Mouse (Mus musculus): ENCODE measurements around the gene BC035044. TPM values are rescaled to one million over a fixed set of nuclear protein-coding genes. Genes with fewer than 3 reads are reported as not detected.
"Not testable (repeated sequence)": the region's sequence is repeated elsewhere in the genome, so short reads cannot be mapped to it uniquely, and the experiment has no call there.

Gene BC035044
- polyA plus RNA-seq, 1 experiment from 2014 or later = 1.9 TPM

GRCm38 (mm10) chr6:128808532-128808931 lies 82.4 kb downstream of the BC035044 start:
- Histone ChIP-seq H3K9me3 (ENCODE audit: control insufficient read depth, low read length) (no peaks in the 10 kb centered on the region), H3K27me3 (replicated peaks; ENCODE audit: control insufficient read depth, insufficient read depth, low read length) (no peaks in the 10 kb centered on the region), H3K36me3 (ENCODE audit: control insufficient read depth, insufficient read depth, low read length) (no peaks in the 10 kb centered on the region), H3K9ac (ENCODE audit: low read depth, low read length) (no peak overlapping the region), H3K4me1 (ENCODE audit: control insufficient read depth, insufficient read depth, low read length) (no peaks in the 10 kb centered on the region), H3K27ac (ENCODE audit: low read length) (no peak overlapping the region), H3K4me3 (ENCODE audit: low read length) (no peak overlapping the region), H3K4me2 (ENCODE audit: low read depth, low read length) (no peak overlapping the region)
- WGBS = 91% methylated on average over 5 of the region's 5 CpGs
- no peak for ATAC-seq

GRCm38 (mm10) chr6:128807021-128807420 lies 83.9 kb downstream of the BC035044 start:
- WGBS = 72% methylated on average over 3 of the region's 3 CpGs
- Histone ChIP-seq H3K9me3 (ENCODE audit: control insufficient read depth, low read length) (no peaks in the 10 kb centered on the region), H3K27me3 (replicated peaks; ENCODE audit: control insufficient read depth, insufficient read depth, low read length) (no peaks in the 10 kb centered on the region), H3K27ac (ENCODE audit: low read length) (no peak overlapping the region), H3K4me2 (ENCODE audit: low read depth, low read length) (no peak overlapping the region), H3K36me3 (ENCODE audit: control insufficient read depth, insufficient read depth, low read length) (no peaks in the 10 kb centered on the region), H3K9ac (ENCODE audit: low read depth, low read length) (no peak overlapping the region), H3K4me3 (ENCODE audit: low read length) (no peak overlapping the region), H3K4me1 (ENCODE audit: control insufficient read depth, insufficient read depth, low read length) (no peaks in the 10 kb centered on the region)
- ATAC-seq = no peak

GRCm38 (mm10) chr6:128804823-128805640 lies 85.9 kb downstream of the BC035044 start:
- H3K9ac ChIP-seq (ENCODE audit: low read depth, low read length); H3K4me1 ChIP-seq (ENCODE audit: control insufficient read depth, insufficient read depth, low read length); H3K27ac ChIP-seq (ENCODE audit: low read length); H3K27me3 ChIP-seq (replicated peaks; ENCODE audit: control insufficient read depth, insufficient read depth, low read length); H3K36me3 ChIP-seq (ENCODE audit: control insufficient read depth, insufficient read depth, low read length); H3K9me3 ChIP-seq (ENCODE audit: control insufficient read depth, low read length); H3K4me3 ChIP-seq (ENCODE audit: low read length); ATAC-seq; H3K4me2 ChIP-seq (ENCODE audit: low read depth, low read length): not testable (repeated sequence)
- 54% methylated on average over 7 of the region's 7 CpGs for WGBS

GRCm38 (mm10) chr6:128802999-128803857 lies 87.7 kb downstream of the BC035044 start:
- H3K4me1 ChIP-seq (ENCODE audit: control insufficient read depth, insufficient read depth, low read length) = peaks cover 6% of the 10 kb centered on the region; the same call in 1 of the 2 replicates
- no peaks in the 10 kb centered on the region for H3K9me3 ChIP-seq (ENCODE audit: control insufficient read depth, low read length)
- peak overlapping the region; percentile 75 for H3K9ac ChIP-seq (ENCODE audit: low read depth, low read length)
- H3K27ac ChIP-seq (ENCODE audit: low read length) = no peak overlapping the region
- no peaks in the 10 kb centered on the region for H3K36me3 ChIP-seq (ENCODE audit: control insufficient read depth, insufficient read depth, low read length)
- H3K4me2 ChIP-seq (ENCODE audit: low read depth, low read length) = peak overlapping the region; percentile 77
- H3K27me3 ChIP-seq (replicated peaks; ENCODE audit: control insufficient read depth, insufficient read depth, low read length) = no peaks in the 10 kb centered on the region
- peak; percentile 92 for ATAC-seq
- 7% methylated on average over 26 of the region's 26 CpGs for WGBS
- peak overlapping the region; percentile 56 for H3K4me3 ChIP-seq (ENCODE audit: low read length)

DNA sequence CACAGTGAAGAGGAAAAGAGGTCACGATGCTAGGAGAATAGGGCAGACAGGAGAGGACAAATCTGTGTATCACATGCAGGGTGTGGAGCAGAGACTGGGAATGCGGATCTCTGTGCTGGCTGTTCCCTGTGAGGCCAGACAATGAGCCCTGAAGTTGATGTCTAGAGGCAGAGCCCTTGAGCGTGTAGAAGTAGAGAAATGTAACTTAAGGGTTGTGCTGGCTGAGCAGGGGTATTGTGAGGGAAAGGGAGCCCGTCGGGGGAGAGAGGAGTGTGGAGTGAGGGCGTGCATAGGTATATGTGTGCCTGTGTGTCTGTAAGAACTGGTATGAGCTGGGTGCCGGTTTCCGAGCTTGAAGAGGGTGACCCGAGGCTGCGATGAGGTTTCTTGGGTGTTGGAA lies 88.4 kb downstream of the BC035044 start:
- WGBS = 15% methylated on average over 10 of the region's 10 CpGs
- Histone ChIP-seq H3K36me3 (ENCODE audit: control insufficient read depth, insufficient read depth, low read length) (no peaks in the 10 kb centered on the region), H3K4me2 (ENCODE audit: low read depth, low read length) (peak overlapping the region; percentile 77), H3K9me3 (ENCODE audit: control insufficient read depth, low read length) (no peaks in the 10 kb centered on the region), H3K27me3 (replicated peaks; ENCODE audit: control insufficient read depth, insufficient read depth, low read length) (no peaks in the 10 kb centered on the region), H3K4me1 (ENCODE audit: control insufficient read depth, insufficient read depth, low read length) (peaks cover 10% of the 10 kb centered on the region; the same call in 1 of the 2 replicates), H3K9ac (ENCODE audit: low read depth, low read length) (peak overlapping the region; percentile 75), H3K4me3 (ENCODE audit: low read length) (peak overlapping the region; percentile 56), H3K27ac (ENCODE audit: low read length) (peak overlapping the region; percentile 76)
- peak; percentile 49 for ATAC-seq

DNA sequence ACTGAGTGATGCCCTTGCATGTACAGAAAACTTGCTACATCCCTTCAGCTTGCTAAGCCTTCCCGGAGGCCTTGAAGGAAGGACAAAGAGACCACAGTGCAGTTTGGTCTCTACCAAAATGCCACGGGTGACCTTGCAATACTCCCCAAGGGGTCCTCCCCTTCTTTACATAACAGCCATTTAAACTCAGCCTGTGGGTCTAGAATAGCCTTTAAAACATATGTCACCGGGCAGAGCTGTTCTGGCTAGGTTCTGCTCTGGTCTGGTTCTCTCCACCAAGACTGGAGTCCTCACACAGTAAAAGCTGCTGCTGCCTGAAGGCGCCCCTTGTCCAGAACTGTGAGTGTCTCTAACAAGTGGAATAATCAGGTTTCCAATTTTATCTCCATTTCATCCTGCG lies 90.2 kb downstream of the BC035044 start:
- H3K36me3 ChIP-seq (ENCODE audit: control insufficient read depth, insufficient read depth, low read length); H3K4me2 ChIP-seq (ENCODE audit: low read depth, low read length); H3K9ac ChIP-seq (ENCODE audit: low read depth, low read length); H3K27me3 ChIP-seq (replicated peaks; ENCODE audit: control insufficient read depth, insufficient read depth, low read length); ATAC-seq; H3K4me3 ChIP-seq (ENCODE audit: low read length); H3K9me3 ChIP-seq (ENCODE audit: control insufficient read depth, low read length); H3K27ac ChIP-seq (ENCODE audit: low read length): not testable (repeated sequence)
- H3K4me1 ChIP-seq (ENCODE audit: control insufficient read depth, insufficient read depth, low read length) = peaks cover 10% of the 10 kb centered on the region; the same call in 1 of the 2 replicates
- WGBS = 81% methylated on average over 5 of the region's 5 CpGs

DNA sequence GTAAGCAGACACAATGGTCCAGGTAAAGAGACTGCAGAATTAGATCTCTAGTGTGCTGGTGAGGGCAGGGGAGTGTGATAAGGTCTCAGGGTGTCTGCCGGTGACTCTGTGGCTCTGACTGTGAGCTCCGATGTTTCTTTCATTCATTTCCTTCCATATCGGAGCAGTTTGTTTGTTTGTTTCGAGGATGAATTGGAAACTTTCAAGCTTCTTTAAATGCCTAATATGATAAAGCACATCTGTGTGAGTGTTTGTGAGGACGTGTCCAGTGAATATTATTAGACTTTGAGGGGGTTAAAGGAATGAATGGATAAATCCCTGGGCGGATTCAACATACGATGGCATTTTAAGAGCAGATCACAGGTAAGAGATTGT lies 91.0 kb downstream of the BC035044 start:
- WGBS = 22% methylated on average over 7 of the region's 7 CpGs
- ATAC-seq = no peak
- no peak overlapping the region for H3K27ac ChIP-seq (ENCODE audit: low read length)

DNA sequence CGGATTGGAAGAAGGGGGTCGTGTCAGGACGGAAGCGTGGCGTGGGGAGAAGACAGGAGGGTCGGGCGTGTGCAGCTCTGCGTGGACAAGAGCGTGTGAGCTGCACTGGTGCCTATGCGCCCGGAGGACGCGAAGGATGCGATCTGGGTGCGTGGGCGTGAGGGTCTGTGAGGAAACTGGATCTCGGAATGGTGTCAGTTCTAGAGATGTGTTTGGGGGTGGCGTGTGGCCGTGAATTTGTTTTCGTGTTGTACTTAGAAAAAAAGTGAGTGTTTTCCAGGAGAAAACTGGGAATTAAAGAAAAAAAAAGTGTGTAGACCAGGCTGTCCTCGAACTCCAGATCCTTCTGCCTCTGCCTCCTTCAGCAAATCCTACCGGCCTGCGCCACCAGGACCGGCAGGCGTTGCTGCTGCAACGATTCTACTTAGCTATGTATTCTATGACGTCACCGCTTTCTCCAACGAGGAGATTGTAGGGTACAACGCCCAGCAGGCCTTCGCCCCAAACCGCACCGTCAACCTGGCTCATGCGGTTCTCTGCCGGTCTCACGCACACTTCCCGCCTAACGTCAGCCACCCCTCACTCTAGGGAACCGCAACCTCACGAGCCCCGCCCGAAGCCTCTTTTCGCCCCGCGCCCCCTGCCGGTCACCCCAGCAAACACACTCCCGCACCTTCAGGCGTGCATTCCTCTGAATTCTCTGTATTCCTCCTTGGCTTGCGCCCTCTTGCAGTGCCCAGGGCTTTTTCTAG lies 91.6 kb downstream of the BC035044 start:
- H3K4me2 ChIP-seq (ENCODE audit: low read depth, low read length) = peak overlapping the region; percentile 54
- H3K27ac ChIP-seq (ENCODE audit: low read length) = peak overlapping the region; percentile 87
- peak overlapping the region; percentile 65 for H3K4me3 ChIP-seq (ENCODE audit: low read length)
- not testable (repeated sequence) for H3K36me3 ChIP-seq (ENCODE audit: control insufficient read depth, insufficient read depth, low read length); H3K9me3 ChIP-seq (ENCODE audit: control insufficient read depth, low read length); H3K27me3 ChIP-seq (replicated peaks; ENCODE audit: control insufficient read depth, insufficient read depth, low read length)
- ATAC-seq = peak; percentile 75
- H3K4me1 ChIP-seq (ENCODE audit: control insufficient read depth, insufficient read depth, low read length) = peaks cover 10% of the 10 kb centered on the region; the same call in 1 of the 2 replicates
- H3K9ac ChIP-seq (ENCODE audit: low read depth, low read length) = peak overlapping the region; percentile 70
- under 1% methylated on average over 49 of the region's 49 CpGs for whole genome bisulfite sequencing

More for the DNA sequence above, 91.0 kb downstream of the BC035044 start:
- Histone ChIP-seq H3K9me3 (ENCODE audit: control insufficient read depth, low read length) (no peaks in the 10 kb centered on the region), H3K36me3 (ENCODE audit: control insufficient read depth, insufficient read depth, low read length) (no peaks in the 10 kb centered on the region), H3K27me3 (replicated peaks; ENCODE audit: control insufficient read depth, insufficient read depth, low read length) (no peaks in the 10 kb centered on the region), H3K4me3 (ENCODE audit: low read length) (peak overlapping the region; percentile 65), H3K4me1 (ENCODE audit: control insufficient read depth, insufficient read depth, low read length) (peaks cover 10% of the 10 kb centered on the region; the same call in 1 of the 2 replicates), H3K9ac (ENCODE audit: low read depth, low read length) (peak overlapping the region; percentile 68), H3K4me2 (ENCODE audit: low read depth, low read length) (peak overlapping the region; percentile 54)

All from intestine, embryonic 16.5 days (tissue).